Mouse (Mus musculus): Measurements from ENCODE around the gene Ckm.
A peak's percentile ranks its signal among the peaks of the same experiment; 100 is the strongest.

The Ckm gene

DNA sequence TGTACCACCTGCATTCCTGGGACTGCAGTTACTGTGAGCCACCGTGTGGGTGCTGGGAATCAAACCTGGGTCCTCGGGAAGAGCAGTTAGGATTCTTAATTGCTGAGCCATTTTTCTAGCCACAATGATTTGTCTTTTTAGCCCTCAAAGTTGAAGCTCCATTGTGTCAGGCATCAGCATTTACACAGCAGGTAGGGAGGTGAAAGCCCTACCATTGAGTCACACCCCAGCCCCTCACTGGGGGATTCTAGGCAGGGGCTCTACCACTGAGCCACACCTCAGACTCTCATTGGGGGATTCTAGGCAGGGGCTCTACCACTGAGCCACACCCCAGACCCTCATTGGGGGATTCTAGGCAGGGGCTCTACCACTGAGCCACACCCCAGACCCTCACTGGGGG, 31.7 kb downstream of the Ckm start:
- peaks cover 7% of the 10 kb centered on the region for H3K36me3 ChIP-seq (ENCODE audit: control insufficient read depth, insufficient read depth, low read length, poor library complexity, severe bottlenecking)
- H3K27me3 ChIP-seq (ENCODE audit: control insufficient read depth, insufficient read depth, low read length, poor library complexity, severe bottlenecking), result no peaks in the 10 kb centered on the region
- DNase-seq (ENCODE audit: low read depth, low spot score), result no peak

DNA sequence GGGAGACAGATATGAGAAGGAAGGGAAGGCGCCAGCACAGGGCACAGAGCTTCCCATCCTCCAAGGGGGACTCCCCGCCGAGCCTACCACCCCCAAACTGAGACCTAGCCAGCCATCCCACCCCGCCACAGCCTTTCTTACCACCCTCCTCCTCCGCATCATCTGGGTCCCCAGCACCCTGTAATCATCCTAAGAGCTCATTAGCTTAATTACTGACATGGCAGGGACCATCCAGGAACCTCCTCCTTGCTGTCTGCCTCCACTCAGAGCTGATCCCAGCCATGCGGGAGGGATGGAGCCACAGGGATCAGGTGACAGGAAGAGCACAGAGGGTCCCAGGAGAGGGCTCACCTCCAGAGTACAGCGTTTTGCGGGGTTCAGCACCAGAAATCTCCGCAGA, 32.5 kb downstream of the Ckm start:
- peaks cover 7% of the 10 kb centered on the region for H3K36me3 ChIP-seq (ENCODE audit: control insufficient read depth, insufficient read depth, low read length, poor library complexity, severe bottlenecking)
- no peak for DNase-seq (ENCODE audit: low read depth, low spot score)
- H3K27me3 ChIP-seq (ENCODE audit: control insufficient read depth, insufficient read depth, low read length, poor library complexity, severe bottlenecking), result no peaks in the 10 kb centered on the region

DNA sequence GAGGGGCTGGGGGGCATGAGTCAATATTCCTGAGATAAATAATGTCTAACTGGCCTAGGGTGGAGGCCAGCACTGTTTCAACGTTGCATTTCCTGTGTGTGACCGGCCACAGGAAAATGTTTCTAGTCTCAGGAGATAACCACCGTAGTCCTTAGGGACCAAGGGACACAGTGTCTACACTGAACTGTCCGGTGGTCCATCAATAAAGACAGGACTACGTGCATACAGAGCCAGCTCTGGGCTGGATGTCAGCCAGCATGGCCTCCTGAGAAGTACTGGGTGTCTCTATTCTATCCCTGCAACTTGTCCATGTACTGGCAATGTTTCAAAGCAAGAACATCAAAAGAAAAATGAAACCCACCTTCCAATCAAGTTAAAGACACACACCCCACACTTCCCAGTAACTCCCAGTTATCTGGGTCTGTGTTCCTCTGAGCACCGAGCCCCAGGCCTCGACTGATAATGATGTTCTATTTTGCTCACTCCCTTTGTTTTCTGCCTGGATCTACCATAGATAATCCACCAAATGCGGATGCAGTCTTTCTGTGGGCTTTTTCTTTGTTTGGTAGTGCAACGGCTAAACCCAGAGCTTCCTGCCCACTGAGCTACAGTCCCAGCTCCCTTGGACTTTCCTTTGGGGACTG, 37.0 kb downstream of the Ckm start:
- no peak for DNase-seq (ENCODE audit: low read depth, low spot score)
- Histone ChIP-seq H3K36me3 (ENCODE audit: control insufficient read depth, insufficient read depth, low read length, poor library complexity, severe bottlenecking) (peaks cover 2% of the 10 kb centered on the region; the same call in 1 of the 2 replicates), H3K27me3 (ENCODE audit: control insufficient read depth, insufficient read depth, low read length, poor library complexity, severe bottlenecking) (no peaks in the 10 kb centered on the region)

DNA sequence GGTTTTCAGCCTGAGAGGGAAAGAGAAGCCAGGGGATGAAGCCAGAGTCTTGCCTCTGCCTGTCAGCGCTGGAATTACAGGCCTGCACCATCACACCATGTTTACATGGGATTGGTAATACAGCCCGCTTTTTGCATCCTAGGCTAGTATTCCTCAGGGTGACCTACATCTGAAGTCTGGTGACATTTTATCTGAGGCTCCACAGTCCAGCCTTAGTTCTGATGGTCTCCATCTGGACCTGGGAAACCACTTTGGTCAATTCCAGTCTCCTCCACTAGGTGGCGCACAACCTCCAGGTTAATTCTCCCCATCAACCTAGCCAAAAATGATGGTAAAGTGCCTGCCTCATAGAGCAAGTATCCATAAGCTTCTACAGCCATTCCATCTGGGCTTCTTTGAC, 38.8 kb downstream of the Ckm start:
- peak; percentile 86 for DNase-seq (ENCODE audit: low read depth, low spot score)
- no peaks in the 10 kb centered on the region for H3K27me3 ChIP-seq (ENCODE audit: control insufficient read depth, insufficient read depth, low read length, poor library complexity, severe bottlenecking)
- H3K36me3 ChIP-seq (ENCODE audit: control insufficient read depth, insufficient read depth, low read length, poor library complexity, severe bottlenecking), result no peaks in the 10 kb centered on the region; the same call in none of the 2 replicates

DNA sequence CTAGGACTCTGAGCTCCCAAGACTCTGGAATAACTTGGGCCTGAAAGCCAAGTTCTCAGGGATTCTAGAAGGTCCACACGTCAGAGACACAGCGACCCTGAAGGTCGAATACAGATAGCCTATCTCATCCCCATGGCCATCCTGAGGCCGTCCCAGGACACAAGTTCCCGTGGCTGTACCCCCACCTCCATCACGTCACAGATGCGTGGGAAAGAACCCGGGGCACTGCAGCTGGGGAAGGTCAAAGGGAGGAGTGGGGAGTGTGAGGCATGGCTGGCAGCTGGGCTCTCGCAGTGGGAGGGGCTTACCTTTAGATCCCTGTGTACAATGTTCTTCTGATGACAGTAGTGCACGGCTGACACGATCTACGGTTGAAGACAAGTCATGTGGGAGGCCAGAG, 40.2 kb downstream of the Ckm start:
- DNase-seq (ENCODE audit: low read depth, low spot score), result no peak
- Histone ChIP-seq H3K36me3 (ENCODE audit: control insufficient read depth, insufficient read depth, low read length, poor library complexity, severe bottlenecking) (no peaks in the 10 kb centered on the region; the same call in none of the 2 replicates), H3K27me3 (ENCODE audit: control insufficient read depth, insufficient read depth, low read length, poor library complexity, severe bottlenecking) (no peaks in the 10 kb centered on the region)

DNA sequence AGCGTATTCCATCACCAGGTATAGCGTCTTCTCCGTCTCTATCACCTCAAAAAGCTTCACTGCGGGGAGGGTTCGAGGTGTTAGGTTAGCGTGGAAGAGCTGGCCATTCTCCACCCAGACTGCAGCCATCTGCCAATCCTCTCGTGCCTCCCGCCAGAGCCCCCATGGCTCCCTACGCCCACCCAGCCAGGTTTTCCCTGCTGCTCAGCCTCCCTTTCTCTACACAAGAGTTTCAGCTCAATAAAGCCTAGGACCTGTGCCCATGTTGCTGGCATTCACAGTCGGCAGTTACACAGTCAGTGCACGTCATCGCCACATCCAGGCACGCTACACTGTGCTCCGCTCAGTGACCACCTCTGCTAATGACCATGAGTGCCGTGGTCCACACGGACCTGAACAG, 43.1 kb downstream of the Ckm start:
- H3K27me3 ChIP-seq (ENCODE audit: control insufficient read depth, insufficient read depth, low read length, poor library complexity, severe bottlenecking), result no peaks in the 10 kb centered on the region
- DNase-seq (ENCODE audit: low read depth, low spot score), result no peak
- H3K36me3 ChIP-seq (ENCODE audit: control insufficient read depth, insufficient read depth, low read length, poor library complexity, severe bottlenecking), result no peaks in the 10 kb centered on the region; the same call in none of the 2 replicates

DNA sequence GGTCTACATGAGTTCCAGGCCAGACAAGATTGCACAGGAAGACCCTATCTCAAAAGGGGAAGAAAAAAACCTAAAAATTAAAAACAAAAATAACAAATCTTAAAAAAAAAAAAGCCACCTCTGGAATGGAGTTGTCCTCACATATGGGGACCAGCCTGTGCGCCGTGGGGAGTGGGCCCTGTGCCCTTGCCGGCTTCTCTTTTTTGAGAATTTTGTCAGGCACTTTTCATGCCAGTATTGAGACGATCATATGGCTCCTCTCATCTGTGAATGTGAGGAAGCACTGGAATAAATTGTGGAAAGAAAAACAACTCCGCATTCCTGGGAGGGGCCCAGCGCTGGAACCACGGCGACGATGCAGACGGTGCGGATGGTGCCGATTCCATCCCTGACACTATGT, 44.6 kb downstream of the Ckm start:
- no peaks in the 10 kb centered on the region for H3K27me3 ChIP-seq (ENCODE audit: control insufficient read depth, insufficient read depth, low read length, poor library complexity, severe bottlenecking)
- DNase-seq (ENCODE audit: low read depth, low spot score), result no peak
- H3K36me3 ChIP-seq (ENCODE audit: control insufficient read depth, insufficient read depth, low read length, poor library complexity, severe bottlenecking), result no peaks in the 10 kb centered on the region; the same call in none of the 2 replicates

DNA sequence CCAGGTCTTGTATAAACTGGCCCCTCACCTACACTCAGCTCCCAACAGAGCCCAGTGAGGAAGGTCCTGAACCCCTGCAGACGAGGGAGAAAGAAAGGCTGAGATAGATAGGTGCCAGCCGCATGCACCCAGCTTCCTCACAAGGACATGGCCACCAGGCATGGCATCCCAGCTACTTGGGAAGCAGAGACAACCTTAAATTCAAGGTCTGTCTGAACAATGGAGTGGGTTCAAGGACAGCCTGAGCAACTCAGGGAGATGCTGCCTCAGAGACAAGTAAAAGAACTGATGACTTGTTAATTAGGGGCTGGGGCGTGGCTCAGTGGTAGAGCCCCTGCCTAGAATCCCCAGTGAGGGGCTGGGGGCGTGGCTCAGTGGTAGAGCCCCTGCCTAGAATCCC, 50.6 kb downstream of the Ckm start:
- no peaks in the 10 kb centered on the region for H3K36me3 ChIP-seq (ENCODE audit: control insufficient read depth, insufficient read depth, low read length, poor library complexity, severe bottlenecking)
- H3K27me3 ChIP-seq (ENCODE audit: control insufficient read depth, insufficient read depth, low read length, poor library complexity, severe bottlenecking), result no peaks in the 10 kb centered on the region
- no peak for DNase-seq (ENCODE audit: low read depth, low spot score)

DNA sequence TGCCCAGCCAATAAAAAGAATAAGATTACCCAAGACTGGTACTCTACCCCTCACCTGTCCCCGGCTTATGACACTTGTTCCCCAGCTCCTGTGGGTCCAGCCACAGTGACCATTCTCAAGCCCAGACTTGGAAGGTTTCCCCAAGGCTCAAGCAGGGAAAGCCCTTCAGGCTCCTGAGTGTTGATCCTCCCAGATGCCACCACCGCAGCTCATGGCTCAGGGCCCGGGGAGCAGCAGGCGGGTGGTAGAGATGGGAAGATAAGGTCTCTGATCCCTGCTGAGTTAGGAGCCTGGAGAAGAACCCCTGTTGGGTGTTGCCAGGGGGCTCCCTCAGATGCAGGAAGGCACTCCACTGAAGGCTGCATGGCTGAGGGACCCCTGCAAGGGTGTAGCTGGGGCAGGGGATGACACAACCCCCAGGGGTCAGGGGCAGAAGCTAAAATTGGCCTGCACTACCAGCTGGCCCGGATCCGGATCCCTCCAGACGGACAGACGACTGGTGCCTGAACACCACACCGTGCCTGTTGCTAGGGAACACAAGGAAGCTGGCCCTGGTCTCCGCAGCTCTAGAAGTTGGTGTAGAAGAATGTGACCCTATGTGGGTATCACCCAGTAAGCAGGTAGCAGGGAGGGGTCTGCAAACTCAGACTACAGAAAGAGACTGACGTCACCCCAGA, 51.4 kb downstream of the Ckm start:
- DNase-seq (ENCODE audit: low read depth, low spot score), result no peak
- Histone ChIP-seq H3K27me3 (ENCODE audit: control insufficient read depth, insufficient read depth, low read length, poor library complexity, severe bottlenecking) (no peaks in the 10 kb centered on the region), H3K36me3 (ENCODE audit: control insufficient read depth, insufficient read depth, low read length, poor library complexity, severe bottlenecking) (no peaks in the 10 kb centered on the region)

DNA sequence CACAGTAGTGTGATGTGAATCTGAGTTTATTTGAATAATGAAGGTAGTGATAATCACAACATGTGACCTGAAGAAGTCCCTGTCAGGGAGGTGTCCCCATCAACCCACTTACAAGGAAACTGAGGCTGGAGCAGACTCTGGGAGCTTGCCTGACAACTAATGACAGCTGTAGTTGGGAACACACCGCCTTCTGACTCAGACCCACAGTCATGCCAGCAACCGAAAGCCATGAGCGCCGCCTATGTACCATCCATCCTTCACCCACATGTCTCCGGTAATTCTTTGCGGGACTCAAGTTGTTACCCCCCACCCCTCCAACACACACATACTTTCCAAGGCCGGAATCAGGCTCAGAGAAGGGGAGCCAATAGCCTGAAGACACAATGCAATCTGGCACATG, 52.1 kb downstream of the Ckm start:
- no peak for DNase-seq (ENCODE audit: low read depth, low spot score)
- no peaks in the 10 kb centered on the region for H3K36me3 ChIP-seq (ENCODE audit: control insufficient read depth, insufficient read depth, low read length, poor library complexity, severe bottlenecking)
- H3K27me3 ChIP-seq (ENCODE audit: control insufficient read depth, insufficient read depth, low read length, poor library complexity, severe bottlenecking), result no peaks in the 10 kb centered on the region

DNA sequence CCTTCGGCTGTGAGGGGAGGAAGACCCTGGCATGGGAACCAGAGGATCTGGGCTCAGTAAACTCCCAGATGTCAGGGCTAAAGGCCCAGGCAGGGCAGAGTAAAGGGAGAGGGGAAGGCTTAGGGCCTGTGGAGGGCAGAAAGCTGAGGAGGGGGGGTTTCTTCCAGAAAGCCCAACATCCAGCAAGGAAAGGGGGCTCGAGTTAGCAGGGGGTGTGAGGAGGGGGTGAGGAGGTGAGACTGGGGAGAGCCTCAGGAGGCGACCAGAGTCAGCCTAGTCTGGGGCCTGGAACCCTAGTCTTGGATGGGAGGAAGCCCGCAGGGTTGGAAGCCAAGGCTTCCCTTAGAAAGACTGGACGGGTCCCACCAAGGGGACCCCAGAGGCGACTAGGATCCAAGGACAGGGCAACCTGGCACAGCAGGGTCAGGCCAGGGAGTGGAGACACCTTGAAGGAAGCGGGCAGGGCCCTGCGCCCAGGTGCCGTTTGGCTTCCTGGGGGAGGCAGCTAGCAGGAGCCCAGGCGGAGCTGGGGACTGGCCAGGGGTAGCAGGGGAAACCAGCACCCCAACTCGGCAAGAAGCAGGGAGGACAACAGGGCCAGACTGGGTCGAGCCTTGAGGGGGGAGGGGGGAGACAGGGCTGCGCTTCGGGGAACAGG, 53.0 kb downstream of the Ckm start:
- no peak for DNase-seq (ENCODE audit: low read depth, low spot score)

DNA sequence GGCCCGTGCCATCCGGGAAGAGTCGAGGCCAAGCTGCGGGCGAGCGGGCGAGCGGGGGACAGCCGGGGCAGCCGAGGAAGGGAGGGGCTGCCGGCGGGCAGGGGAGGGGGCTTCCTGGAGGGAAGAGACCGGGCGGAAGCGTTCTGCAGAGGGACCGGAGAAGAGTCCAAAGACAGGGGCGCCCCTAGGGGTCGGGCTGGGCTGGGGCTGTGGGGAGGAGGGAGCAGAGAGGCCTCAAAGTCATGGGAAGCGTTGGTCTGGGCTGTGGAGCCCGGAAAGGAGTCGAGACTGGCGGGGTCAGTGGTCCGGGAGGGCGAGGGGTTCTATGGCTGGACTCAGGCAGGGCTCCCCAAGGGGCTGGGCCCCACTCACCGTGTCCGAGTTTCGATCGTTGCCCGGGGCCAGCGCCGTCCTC, 53.5 kb downstream of the Ckm start:
- H3K36me3 ChIP-seq (ENCODE audit: control insufficient read depth, insufficient read depth, low read length, poor library complexity, severe bottlenecking), result no peaks in the 10 kb centered on the region
- DNase-seq (ENCODE audit: low read depth, low spot score), result peak; percentile 63

More for the DNA sequence above, 53.0 kb downstream of the Ckm start:
- no peaks in the 10 kb centered on the region for H3K27me3 ChIP-seq (ENCODE audit: control insufficient read depth, insufficient read depth, low read length, poor library complexity, severe bottlenecking)
- H3K36me3 ChIP-seq (ENCODE audit: control insufficient read depth, insufficient read depth, low read length, poor library complexity, severe bottlenecking), result no peaks in the 10 kb centered on the region

DNA sequence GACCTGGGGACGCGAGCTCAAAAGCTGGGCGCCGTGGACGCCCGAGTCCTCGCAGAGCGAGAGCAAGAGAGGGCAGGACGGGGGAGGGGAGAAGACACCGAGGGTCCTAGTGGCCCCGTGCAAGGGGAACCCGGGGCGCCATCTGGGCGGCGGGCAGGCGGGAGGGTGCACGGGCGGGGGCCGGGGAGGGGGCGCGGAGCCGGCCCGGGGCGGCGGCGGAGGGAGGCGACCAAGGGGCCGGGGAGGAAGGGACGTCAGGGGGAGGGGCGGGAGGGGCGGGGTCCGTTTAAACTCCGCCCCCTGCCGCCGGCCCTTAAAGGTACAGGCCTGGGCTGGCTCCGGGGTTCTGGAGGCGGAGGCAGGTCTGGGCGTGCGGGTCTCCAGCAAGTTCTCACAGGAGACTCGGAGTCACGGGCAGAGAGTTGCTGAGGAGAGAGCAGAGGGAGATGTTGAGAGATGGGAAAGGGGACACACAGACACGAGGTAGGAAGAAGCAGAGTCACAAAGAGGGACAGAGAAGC, 54.1 kb downstream of the Ckm start, which contains the start of gene Mark4:
Mark4 (minus strand) TSS at position 231 of the 521 bp plus-strand sequence.
- Histone ChIP-seq H3K27me3 (ENCODE audit: control insufficient read depth, insufficient read depth, low read length, poor library complexity, severe bottlenecking) (no peaks in the 10 kb centered on the region), H3K36me3 (ENCODE audit: control insufficient read depth, insufficient read depth, low read length, poor library complexity, severe bottlenecking) (no peaks in the 10 kb centered on the region)
- peak; percentile 83 for DNase-seq (ENCODE audit: low read depth, low spot score)

More for the DNA sequence above, 53.5 kb downstream of the Ckm start:
- no peaks in the 10 kb centered on the region for H3K27me3 ChIP-seq (ENCODE audit: control insufficient read depth, insufficient read depth, low read length, poor library complexity, severe bottlenecking)

DNA sequence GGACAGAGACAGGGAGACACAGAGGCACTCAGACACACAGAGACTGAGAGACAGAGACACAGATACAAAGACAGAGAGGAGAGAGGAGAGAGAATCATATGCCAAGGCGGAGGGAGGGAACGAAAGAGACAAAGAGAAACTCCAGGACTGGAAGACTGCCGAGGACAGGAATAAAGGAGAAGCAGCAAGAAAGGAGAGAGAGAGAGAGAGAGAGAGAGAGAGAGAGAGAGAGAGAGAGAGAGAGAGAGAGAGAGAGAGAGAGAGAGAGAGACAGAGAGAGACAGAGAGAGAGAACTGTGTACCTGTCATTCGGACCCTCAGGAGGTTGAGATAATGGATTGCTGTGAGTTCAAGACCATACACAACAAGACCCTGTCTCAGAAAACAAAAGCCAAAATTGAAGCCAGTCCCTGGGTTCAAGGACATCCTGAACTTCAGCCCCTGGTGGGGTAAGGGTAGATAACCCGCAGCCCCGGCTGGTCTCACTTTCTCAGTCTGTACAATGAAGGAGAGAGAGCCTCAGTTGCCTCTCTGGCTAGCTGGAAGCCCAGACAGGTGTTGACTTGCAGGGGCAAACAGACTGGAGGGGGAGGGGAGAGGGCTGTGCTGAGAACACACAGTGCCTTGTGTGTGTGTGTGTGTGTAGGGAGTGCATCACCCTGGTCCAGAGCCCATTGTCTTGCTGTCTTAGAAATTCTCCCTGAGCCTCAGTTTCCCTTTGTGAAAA, 54.7 kb downstream of the Ckm start:
- DNase-seq (ENCODE audit: low read depth, low spot score), result no peak
- Histone ChIP-seq H3K36me3 (ENCODE audit: control insufficient read depth, insufficient read depth, low read length, poor library complexity, severe bottlenecking) (no peaks in the 10 kb centered on the region), H3K27me3 (ENCODE audit: control insufficient read depth, insufficient read depth, low read length, poor library complexity, severe bottlenecking) (no peaks in the 10 kb centered on the region)
